9 mouse cellular contexts compared by ENCODE assay signal in genomic region chr1:90424066-90424821, GRCm38 (mm10).
DNase-seq lines count a peak whose midpoint lies in the region; ATAC-seq and TF ChIP-seq lines count a peak whose summit lies in the region.
"Had no signal": no experiment of that assay in that cellular context is flagged by ENCODE, and none has a peak within 500 bp of the region (broad histone marks: within the 10 kb centered on the region; RNA-seq: fewer than 3 reads in every experiment).

No protein-coding gene starts in this region.

- no peak overlapping the region for H3K9ac ChIP-seq in kidney, postnatal 0 days (ENCODE audit: low read depth, low read length)
- H3K9ac ChIP-seq in intestine, embryonic 16.5 days (ENCODE audit: low read depth, low read length), result no peak overlapping the region
- H3K9ac ChIP-seq: liver, embryonic 15.5 days had no signal

- H3K9me3 ChIP-seq in E14TG2a.4 (ENCODE audit: low read length), result peaks cover 62% of the 10 kb centered on the region
- H3K9me3 ChIP-seq in kidney, postnatal 0 days (replicated peaks; ENCODE audit: low read length), result no peaks in the 10 kb centered on the region
- no peaks in the 10 kb centered on the region for H3K9me3 ChIP-seq in intestine, embryonic 16.5 days (ENCODE audit: control insufficient read depth, low read length)
- H3K9me3 ChIP-seq: liver, embryonic 15.5 days had no signal

- DNase-seq in adrenal gland, postnatal 14 days, result peak; percentile 51
- DNase-seq in adrenal gland, adult 18-20 months (ENCODE audit: low spot score in 2 of 2), result no peak
- DNase-seq in gastrocnemius, adult 2 months, result peak; percentile 83
- DNase-seq in kidney, postnatal 0 days (ENCODE audit: low spot score), result peak; percentile 85
- DNase-seq in spleen, postnatal 10 days (ENCODE audit: low spot score in 2 of 2), result no peak
- DNase-seq in cerebellum, adult 9-10 months, result no peak

- H3K36me3 ChIP-seq in E14TG2a.4 (ENCODE audit: insufficient read depth, low read length), result no peaks in the 10 kb centered on the region
- H3K36me3 ChIP-seq in kidney, postnatal 0 days (ENCODE audit: insufficient read depth, low read length), result no peaks in the 10 kb centered on the region
- no peaks in the 10 kb centered on the region for H3K36me3 ChIP-seq in intestine, embryonic 16.5 days (ENCODE audit: control insufficient read depth, insufficient read depth, low read length)
- H3K36me3 ChIP-seq: liver, embryonic 15.5 days had no signal

- intact Hi-C loops in gastrocnemius, adult 2 months (cut with DNase I), result loop anchor here (1.0 kb wide), 1 partner anchor 73 kb away; no protein-coding TSS in a partner anchor

- no peak for TF ChIP-seq CTCF in E14TG2a.4 (conservative IDR thresholded peaks at IDR 0.05; ENCODE audit: low read length)
- TF ChIP-seq CTCF in gastrocnemius, adult 2 months (IDR thresholded peaks at IDR 0.05), result no peak
- TF ChIP-seq CTCF in kidney, postnatal 0 days (IDR thresholded peaks at IDR 0.05; ENCODE audit: low read depth), result no peak

- peaks cover 23% of the 10 kb centered on the region for H3K4me1 ChIP-seq in E14TG2a.4 (replicated peaks; ENCODE audit: low read depth, low read length)
- H3K4me1 ChIP-seq in kidney, postnatal 0 days (replicated peaks; ENCODE audit: insufficient read depth, low read length), result no peaks in the 10 kb centered on the region; the same call in 1 of the 2 replicates
- no peaks in the 10 kb centered on the region for H3K4me1 ChIP-seq in intestine, embryonic 16.5 days (ENCODE audit: control insufficient read depth, insufficient read depth, low read length)
- H3K4me1 ChIP-seq: liver, embryonic 15.5 days had no signal

- ATAC-seq in kidney, postnatal 0 days (replicated peaks; ENCODE audit: low FRiP score, low read depth), result peak; percentile 87
- no peak for ATAC-seq in intestine, embryonic 16.5 days

- H3K4me2 ChIP-seq in kidney, postnatal 0 days (ENCODE audit: low read length), result peak overlapping the region; percentile 31; the same call in 1 of the 2 replicates
- no peak overlapping the region for H3K4me2 ChIP-seq in intestine, embryonic 16.5 days (ENCODE audit: low read depth, low read length)
- H3K4me2 ChIP-seq: liver, embryonic 15.5 days had no signal

- H3K27me3 ChIP-seq in E14TG2a.4 (ENCODE audit: insufficient read depth, low read length), result no peaks in the 10 kb centered on the region
- no peaks in the 10 kb centered on the region for H3K27me3 ChIP-seq in kidney, postnatal 0 days (ENCODE audit: insufficient read depth, low read length)
- H3K27me3 ChIP-seq in intestine, embryonic 16.5 days (replicated peaks; ENCODE audit: control insufficient read depth, insufficient read depth, low read length), result no peaks in the 10 kb centered on the region
- H3K27me3 ChIP-seq: liver, embryonic 15.5 days had no signal

- H3K27ac ChIP-seq in gastrocnemius, adult 2 months, result peak overlapping the region; percentile 88
- H3K27ac ChIP-seq in kidney, postnatal 0 days, result peak overlapping the region; percentile 62
- H3K27ac ChIP-seq in intestine, embryonic 16.5 days (ENCODE audit: low read length), result no peak overlapping the region
- H3K27ac ChIP-seq: liver, embryonic 15.5 days had no signal

- 0 out of 2 replicates have a peak overlapping the region, but pooled peaks have one; percentile 7 for H3K4me3 ChIP-seq in E14TG2a.4 (replicated peaks; ENCODE audit: low read length)
- H3K4me3 ChIP-seq in gastrocnemius, adult 2 months, result peak overlapping the region; percentile 7; the same call in 1 of the 2 replicates
- H3K4me3 ChIP-seq in kidney, postnatal 0 days (replicated peaks; ENCODE audit: low read depth, low read length), result no peak overlapping the region
- no peak overlapping the region for H3K4me3 ChIP-seq in intestine, embryonic 16.5 days (ENCODE audit: low read length)
- H3K4me3 ChIP-seq: liver, embryonic 15.5 days had no signal

- WGBS in kidney, postnatal 0 days, result 16% methylated on average over 13 of the region's 13 CpGs
- 41% methylated on average over 13 of the region's 13 CpGs for WGBS in intestine, embryonic 16.5 days

Comparison
In these comparisons a context has a peak if more than half of its experiments do, and no peak if none do; other contexts are left out.
1. DNase-seq: peak in adrenal gland, postnatal 14 days (single experiment), gastrocnemius, adult 2 months (single experiment) and kidney, postnatal 0 days (single experiment); none in adrenal gland, adult 18-20 months (0 of 2), spleen, postnatal 10 days (0 of 2) and cerebellum, adult 9-10 months (single experiment).
2. H3K4me3 ChIP-seq: peak in E14TG2a.4 (single experiment) and gastrocnemius, adult 2 months (single experiment); none in kidney, postnatal 0 days (single experiment) and intestine, embryonic 16.5 days (single experiment).